Mouse (Mus musculus) stomach, embryonic 15.5 days (tissue): Measurements from ENCODE around the gene Tbc1d25. TPM values are rescaled to one million over a fixed set of nuclear protein-coding genes. Genes with fewer than 3 reads are reported as not detected.
A peak's percentile ranks its signal among the peaks of the same experiment; 100 is the strongest.

ENCODE experiments used
- ATAC-seq: fragments of 200-750 bp; cut with Nextera tagmentation; 2 replicates; pipeline ENCODE4 v1.8.0; 2017; ENCODE audit warnings: low read depth, moderate number of reproducible peaks, moderate TSS enrichment; ENCODE audit not compliant: insufficient read depth, low FRiP score
- H3K27ac ChIP-seq: fragments of 300-500 bp; sonication (generic); 2 replicates; pipeline ENCODE4 v1.5.1; 2015; ENCODE audit warnings: mild to moderate bottlenecking, inconsistent platforms
- H3K27me3 ChIP-seq: fragments of 300-500 bp; sonication (generic); replicated peaks from 2 replicates; pipeline ENCODE4 v1.6.1; 2015; ENCODE audit warnings: inconsistent platforms
- H3K36me3 ChIP-seq: fragments of 300-500 bp; sonication (generic); 2 replicates; pipeline ENCODE4 v1.6.1; 2015; ENCODE audit warnings: inconsistent platforms
- H3K4me1 ChIP-seq: fragments of 300-500 bp; sonication (generic); 2 replicates; pipeline ENCODE4 v1.6.1; 2015; ENCODE audit warnings: inconsistent platforms
- H3K4me2 ChIP-seq: fragments of 300-500 bp; sonication (generic); 2 replicates; pipeline ENCODE4 v1.6.1; 2015; ENCODE audit warnings: mild to moderate bottlenecking, inconsistent platforms
- H3K4me3 ChIP-seq: fragments of 300-500 bp; sonication (generic); replicated peaks from 2 replicates; pipeline ENCODE4 v1.5.1; 2015; ENCODE audit warnings: inconsistent platforms
- H3K9ac ChIP-seq: fragments of 300-500 bp; sonication (generic); 2 replicates; pipeline ENCODE4 v1.6.1; 2015; ENCODE audit warnings: inconsistent platforms
- H3K9me3 ChIP-seq: fragments of 300-500 bp; sonication (generic); 2 replicates; pipeline ENCODE4 v1.6.1; 2016; ENCODE audit warnings: inconsistent platforms
- WGBS: fragments of 180-500 bp; shearing (Covaris S2); methylation state at CpG from one replicate; pipeline ENCODE4 v1.1.7; 2015; 5-methylcytosine and 5-hydroxymethylcytosine counted together
- polyA plus RNA-seq: library from polyadenylated mRNA; unstranded; fragments of >200 nt; fragmentation: Nextera tagmentation; extraction: Ambion mirVana; gene quantifications from 2 replicates; pipeline ENCODE4 v1.2.1, GENCODE M21; 2015

Gene Tbc1d25
- polyA plus RNA-seq, 1 experiment from 2014 or later = 11.9 TPM

DNA sequence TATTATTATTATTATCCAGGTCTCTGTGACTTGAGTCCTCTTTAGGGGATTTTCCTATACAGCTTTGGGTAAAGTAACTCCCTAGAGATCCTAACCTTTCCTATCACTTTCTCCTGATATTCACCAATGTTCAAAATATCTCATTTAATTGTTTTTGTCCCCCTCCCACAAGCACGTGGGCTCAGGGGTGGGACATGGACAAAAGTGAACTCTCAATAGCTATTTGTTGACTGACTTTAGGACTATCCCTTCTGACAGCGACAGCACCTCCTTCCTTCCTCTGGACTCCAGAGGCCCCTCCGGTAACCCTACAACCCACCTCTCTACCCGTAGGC, 845 bp downstream of the Tbc1d25 start:
- no peaks in the 10 kb centered on the region for H3K27me3 ChIP-seq
- no peak overlapping the region; the same call in 1 of the 2 replicates for H3K27ac ChIP-seq
- H3K4me1 ChIP-seq = no peaks in the 10 kb centered on the region; the same call in 1 of the 2 replicates
- H3K4me3 ChIP-seq = peak overlapping the region; percentile 64
- WGBS = 13% methylated on average over 4 of the region's 4 CpGs
- H3K36me3 ChIP-seq = no peaks in the 10 kb centered on the region
- H3K9me3 ChIP-seq = no peaks in the 10 kb centered on the region
- peak overlapping the region; percentile 54 for H3K4me2 ChIP-seq
- H3K9ac ChIP-seq = no peak overlapping the region
- no peak for ATAC-seq

GRCm38 (mm10) chrX:8167716-8168647, 8.0 kb downstream of the Tbc1d25 start:
- H3K36me3 ChIP-seq = no peaks in the 10 kb centered on the region
- no peaks in the 10 kb centered on the region for H3K9me3 ChIP-seq
- no peak overlapping the region for H3K27ac ChIP-seq
- ATAC-seq = no peak
- WGBS = 87% methylated on average over 10 of the region's 10 CpGs
- no peak overlapping the region for H3K9ac ChIP-seq
- H3K4me1 ChIP-seq = no peaks in the 10 kb centered on the region
- no peak overlapping the region for H3K4me3 ChIP-seq
- no peak overlapping the region for H3K4me2 ChIP-seq
- H3K27me3 ChIP-seq = no peaks in the 10 kb centered on the region

GRCm38 (mm10) chrX:8164471-8164870, 11.5 kb downstream of the Tbc1d25 start:
- no peaks in the 10 kb centered on the region for H3K9me3 ChIP-seq
- no peak overlapping the region for H3K4me2 ChIP-seq
- ATAC-seq = no peak
- H3K27ac ChIP-seq = no peak overlapping the region
- no peak overlapping the region for H3K9ac ChIP-seq
- no peak overlapping the region for H3K4me3 ChIP-seq
- no peaks in the 10 kb centered on the region for H3K4me1 ChIP-seq
- 89% methylated on average over 4 of the region's 4 CpGs for WGBS
- H3K27me3 ChIP-seq = no peaks in the 10 kb centered on the region
- H3K36me3 ChIP-seq = no peaks in the 10 kb centered on the region

DNA sequence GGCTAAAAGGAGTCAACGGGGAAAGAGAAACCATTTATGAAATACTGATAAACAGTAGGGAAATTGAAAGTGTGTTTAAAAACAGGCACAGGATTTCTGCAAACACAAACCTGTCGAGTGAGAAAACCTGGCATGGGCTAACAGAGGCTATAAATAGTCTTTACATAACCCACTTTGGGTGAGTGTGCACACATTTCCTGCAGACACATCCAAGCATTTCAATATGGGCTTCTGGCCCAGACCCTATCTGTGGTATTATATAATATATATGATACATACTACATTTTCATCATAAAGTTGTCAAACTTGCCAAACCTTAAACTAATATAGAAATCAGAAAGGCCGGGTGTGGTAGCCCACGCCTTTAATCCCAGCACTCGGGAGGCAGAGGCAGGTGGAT, 12.9 kb downstream of the Tbc1d25 start:
- H3K9me3 ChIP-seq = no peaks in the 10 kb centered on the region
- no peak overlapping the region for H3K4me3 ChIP-seq
- no peaks in the 10 kb centered on the region for H3K36me3 ChIP-seq
- no peaks in the 10 kb centered on the region for H3K4me1 ChIP-seq
- no peak overlapping the region for H3K27ac ChIP-seq
- H3K9ac ChIP-seq = no peak overlapping the region
- 0 out of 2 replicates have a peak, but pooled peaks have one; percentile 22 for ATAC-seq
- H3K27me3 ChIP-seq = no peaks in the 10 kb centered on the region
- WGBS = 69% methylated on average over 5 of the region's 5 CpGs
- H3K4me2 ChIP-seq = no peak overlapping the region

DNA sequence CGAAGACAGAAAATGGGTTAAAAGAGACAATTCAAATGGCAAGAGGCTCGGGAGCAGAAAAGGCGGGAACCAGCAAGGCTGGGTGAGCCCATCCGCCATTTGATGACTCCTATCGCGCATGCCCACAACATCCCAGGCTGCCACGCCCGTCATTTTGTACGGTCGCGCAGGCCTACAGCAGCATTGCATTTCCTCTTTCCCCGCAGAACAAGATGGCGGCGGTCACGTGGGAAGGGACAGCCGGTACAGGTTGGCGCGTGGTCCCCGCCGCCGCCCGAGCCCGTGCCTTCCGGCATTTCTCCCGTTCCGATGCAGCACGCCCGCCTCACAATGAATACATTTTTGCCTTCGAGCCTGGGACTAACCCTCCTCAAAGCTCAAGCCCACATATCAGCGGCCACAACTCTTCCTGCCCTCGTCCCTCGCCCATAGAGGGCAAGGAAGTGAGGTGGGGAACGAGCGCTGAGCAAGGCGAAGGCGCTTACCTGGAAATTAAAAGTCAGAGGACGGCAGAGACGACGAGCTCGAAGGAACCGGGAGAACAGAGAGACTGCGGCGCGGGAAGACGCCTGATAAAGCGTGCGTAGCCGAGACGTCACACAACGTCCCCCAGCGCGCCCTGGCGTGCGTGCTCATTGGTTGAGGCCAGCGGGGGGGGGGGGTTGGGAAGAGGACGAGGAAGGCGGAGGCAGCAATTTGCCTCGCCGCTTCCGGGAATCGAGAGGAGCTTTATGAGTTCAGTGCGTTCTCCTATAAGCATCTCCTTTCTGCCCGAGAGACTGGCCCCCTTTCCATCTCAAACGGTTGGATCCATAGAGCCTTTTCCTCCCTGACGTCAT, 30.6 kb downstream of the Tbc1d25 start, which contains the start of gene Rbm3:
Gene Rbm3, minus strand, starts transcription at position 728 of the 839 bp plus-strand sequence.
- H3K4me2 ChIP-seq = peak within 1 kb of the TSS; percentile 65
- no peaks in the 10 kb centered on the region for H3K9me3 ChIP-seq
- 17% methylated on average over 56 of the region's 65 CpGs for WGBS
- peak within 1 kb of the TSS; percentile 60 for H3K4me3 ChIP-seq
- peak within 1 kb of the TSS; percentile 52; the same call in 1 of the 2 replicates for H3K9ac ChIP-seq
- 0 out of 2 replicates have a peak, but pooled peaks cover 6% of the 10 kb centered on the region for H3K4me1 ChIP-seq
- H3K36me3 ChIP-seq = peaks cover 3% of the 10 kb centered on the region; the same call in 1 of the 2 replicates
- peak within 1 kb of the TSS; percentile 98 for H3K27ac ChIP-seq
- no peaks in the 10 kb centered on the region for H3K27me3 ChIP-seq
- ATAC-seq = peak; percentile 95

DNA sequence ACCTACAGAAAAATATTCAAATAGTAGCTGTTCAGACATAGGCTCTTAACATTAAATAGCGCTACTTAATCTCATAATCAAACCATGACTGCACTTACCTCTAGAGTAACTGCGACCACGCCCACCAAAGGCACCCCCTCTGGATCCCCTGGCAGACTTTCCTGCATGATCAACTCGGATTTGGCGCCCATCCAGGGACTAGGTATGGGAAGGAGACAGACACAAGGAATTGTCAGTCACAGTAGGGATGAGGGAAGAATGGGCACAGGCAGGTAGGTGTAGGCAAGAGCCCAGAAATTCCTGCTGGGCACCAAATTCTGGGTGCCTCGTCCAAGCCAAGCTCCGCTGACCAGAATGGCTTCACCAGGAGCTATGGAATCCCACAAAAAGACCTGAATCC, 32.2 kb downstream of the Tbc1d25 start:
- Histone ChIP-seq H3K4me3 (peak overlapping the region; percentile 60), H3K9ac (no peak overlapping the region), H3K27ac (no peak overlapping the region), H3K4me2 (peak overlapping the region; percentile 65), H3K27me3 (no peaks in the 10 kb centered on the region), H3K4me1 (0 out of 2 replicates have a peak, but pooled peaks cover 6% of the 10 kb centered on the region), H3K36me3 (peaks cover 3% of the 10 kb centered on the region; the same call in 1 of the 2 replicates), H3K9me3 (no peaks in the 10 kb centered on the region)
- WGBS = 70% methylated on average over 7 of the region's 7 CpGs
- ATAC-seq = no peak

DNA sequence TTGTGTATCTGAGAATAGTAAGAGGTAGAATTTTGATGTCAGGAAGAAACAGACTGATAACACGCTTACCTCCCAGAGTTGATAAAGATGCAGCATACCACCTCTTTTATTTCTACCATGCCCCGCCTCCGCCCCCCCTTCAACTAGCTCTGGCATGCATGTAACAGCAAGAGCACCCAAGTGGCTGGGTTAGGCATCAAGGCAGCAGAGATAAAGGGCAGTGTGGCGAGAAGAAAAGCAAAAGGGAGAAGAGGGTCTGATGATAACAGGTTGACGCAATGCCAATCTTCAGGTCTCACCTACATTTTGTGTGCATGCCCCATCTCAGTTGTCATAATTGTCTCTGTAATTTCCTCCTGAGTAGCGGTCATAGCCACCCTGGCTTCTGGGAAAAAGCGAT, 33.0 kb downstream of the Tbc1d25 start:
- Histone ChIP-seq H3K4me3 (no peak overlapping the region), H3K9ac (no peak overlapping the region), H3K27me3 (no peaks in the 10 kb centered on the region), H3K4me1 (0 out of 2 replicates have a peak, but pooled peaks cover 6% of the 10 kb centered on the region), H3K4me2 (no peak overlapping the region), H3K36me3 (peaks cover 3% of the 10 kb centered on the region; the same call in 1 of the 2 replicates), H3K9me3 (no peaks in the 10 kb centered on the region), H3K27ac (no peak overlapping the region)
- 79% methylated on average over 7 of the region's 7 CpGs for WGBS
- no peak for ATAC-seq

- H3K4me1 ChIP-seq = 0 out of 2 replicates have a peak, but pooled peaks cover 6% of the 10 kb centered on the region
- H3K4me3 ChIP-seq = no peak overlapping the region
- 73% methylated on average over 3 of the region's 3 CpGs for WGBS
- no peak overlapping the region for H3K9ac ChIP-seq
- H3K36me3 ChIP-seq = peaks cover 3% of the 10 kb centered on the region; the same call in 1 of the 2 replicates
- H3K4me2 ChIP-seq = no peak overlapping the region
- no peak for ATAC-seq
- no peaks in the 10 kb centered on the region for H3K9me3 ChIP-seq
- no peak overlapping the region for H3K27ac ChIP-seq
- H3K27me3 ChIP-seq = no peaks in the 10 kb centered on the region
Measured at GRCm38 (mm10) chrX:8141058-8141457, 34.9 kb downstream of the Tbc1d25 start.

- 96% methylated on average over 2 of the region's 2 CpGs for WGBS
- Histone ChIP-seq H3K4me1 (0 out of 2 replicates have a peak, but pooled peaks cover 6% of the 10 kb centered on the region), H3K27me3 (no peaks in the 10 kb centered on the region), H3K36me3 (peaks cover 3% of the 10 kb centered on the region; the same call in 1 of the 2 replicates), H3K4me2 (no peak overlapping the region), H3K27ac (no peak overlapping the region), H3K9ac (no peak overlapping the region), H3K4me3 (no peak overlapping the region), H3K9me3 (no peaks in the 10 kb centered on the region)
- ATAC-seq = no peak
Measured at GRCm38 (mm10) chrX:8140446-8140845, 35.5 kb downstream of the Tbc1d25 start.

DNA sequence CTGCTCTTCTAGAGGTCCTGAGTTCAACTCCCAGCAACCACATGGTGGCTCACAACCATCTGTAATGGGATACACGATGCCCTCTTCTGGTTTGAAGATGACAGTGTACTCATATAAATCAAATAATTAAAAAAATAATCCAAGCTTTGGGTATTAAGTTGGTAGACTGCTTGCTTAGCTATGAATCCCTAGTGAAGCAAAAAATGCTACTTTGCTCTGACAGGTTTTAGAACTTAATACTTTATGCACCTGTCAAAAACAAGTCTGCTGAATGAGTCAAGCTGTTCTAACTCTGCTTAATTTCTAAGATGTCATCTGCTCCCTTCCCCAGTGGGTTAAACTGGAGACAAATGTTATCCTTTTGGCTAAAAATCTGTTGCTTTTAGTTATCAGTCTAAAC, 36.5 kb downstream of the Tbc1d25 start:
- H3K4me1 ChIP-seq = 0 out of 2 replicates have a peak, but pooled peaks cover 6% of the 10 kb centered on the region
- H3K9me3 ChIP-seq = no peaks in the 10 kb centered on the region
- ATAC-seq = no peak
- H3K27me3 ChIP-seq = no peaks in the 10 kb centered on the region
- H3K4me3 ChIP-seq = no peak overlapping the region
- H3K4me2 ChIP-seq = no peak overlapping the region
- 39% methylated on average over 1 of the region's 1 CpGs for WGBS
- peaks cover 3% of the 10 kb centered on the region; the same call in 1 of the 2 replicates for H3K36me3 ChIP-seq
- H3K27ac ChIP-seq = no peak overlapping the region
- no peak overlapping the region for H3K9ac ChIP-seq

DNA sequence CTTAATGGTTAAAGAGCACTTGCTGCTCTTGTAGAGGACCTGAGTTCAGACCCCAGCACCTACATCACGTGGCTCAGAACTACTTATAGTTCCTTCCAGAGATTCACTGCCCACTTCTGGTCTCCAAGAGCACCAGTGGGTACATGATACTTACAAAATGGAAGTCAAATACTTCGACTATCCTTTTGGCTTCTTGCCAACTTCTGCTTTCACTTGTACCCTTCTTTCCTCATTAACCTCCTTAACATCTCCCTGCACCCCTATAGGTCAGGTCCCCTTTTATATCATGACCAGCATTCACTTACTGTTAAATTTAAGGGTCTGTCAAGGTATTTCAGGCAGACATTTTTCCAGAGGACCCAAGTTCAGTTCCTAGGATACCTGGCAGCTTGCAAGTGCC, 40.1 kb downstream of the Tbc1d25 start:
- peaks cover 1% of the 10 kb centered on the region; the same call in 1 of the 2 replicates for H3K36me3 ChIP-seq
- no peak overlapping the region for H3K9ac ChIP-seq
- H3K27me3 ChIP-seq = no peaks in the 10 kb centered on the region
- no peak overlapping the region for H3K4me3 ChIP-seq
- no peaks in the 10 kb centered on the region for H3K9me3 ChIP-seq
- no peaks in the 10 kb centered on the region for H3K4me1 ChIP-seq
- ATAC-seq = no peak
- H3K27ac ChIP-seq = no peak overlapping the region
- 35% methylated on average over 2 of the region's 2 CpGs for WGBS
- H3K4me2 ChIP-seq = no peak overlapping the region
